Mouse (Mus musculus) activated CD4-positive, CD25-positive, alpha-beta regulatory T cell (primary cell): Measurements from ENCODE around the gene Gnmt. TPM values are rescaled to one million over a fixed set of nuclear protein-coding genes. Genes with fewer than 3 reads are reported as not detected.

Experiments
- polyA plus RNA-seq, 2 experiments: library from polyadenylated mRNA; unstranded; fragments of 100-300 nt; shearing (Covaris generic); gene quantifications; one replicate each; pipeline ENCODE4 v1.2.1; 2017

Gene Gnmt
- polyA plus RNA-seq = under 1 TPM in 1 of 2 experiments, not detected in 1; 0.55 TPM

GRCm38 (mm10) chr17:46728904-46729318 lies at the start of gene Gnmt:
Gnmt (minus strand) TSS chr17:46729168.

GRCm38 (mm10) chr17:46772404-46773277 lies 43.7 kb upstream of the Gnmt start, which contains the start of gene 2310039H08Rik:
2310039H08Rik (plus strand) TSS chr17:46772635.

GRCm38 (mm10) chr17:46763544-46763943 lies 34.6 kb upstream of the Gnmt start, which contains the start of gene Ptcra:
Ptcra (minus strand) TSS chr17:46763712.

GRCm38 (mm10) chr17:46751794-46752556 lies 23.0 kb upstream of the Gnmt start, which contains the start of gene Cnpy3:
Cnpy3 (minus strand) TSS chr17:46752214.

GRCm38 (mm10) chr17:46710959-46711597 lies 17.9 kb downstream of the Gnmt start, which contains the start of gene Pex6:
Pex6 (plus strand) TSS chr17:46711463.

GRCm38 (mm10) chr17:46704887-46705835 lies 23.8 kb downstream of the Gnmt start, which contains the start of gene Ppp2r5d:
Ppp2r5d (minus strand) TSS chr17:46705111.

GRCm38 (mm10) chr17:46680760-46681373 lies 48.1 kb downstream of the Gnmt start, which contains the start of gene Klhdc3:
Klhdc3 (minus strand) TSS chr17:46680914.

GRCm38 (mm10) chr17:46678416-46678815 lies 50.6 kb downstream of the Gnmt start, which contains the start of gene Mea1:
Mea1 (plus strand) TSS chr17:46678793.

Other genes with a start within 250 kb of the Gnmt start
- gene Ttbk1, start 241.5 kb downstream of the Gnmt start, polyA plus RNA-seq = under 1 TPM; 0.23 to 0.81 TPM
- 1 to 10 TPM; 2.9 to 5.3 TPM for gene Dnph1, start 232.5 kb downstream of the Gnmt start, polyA plus RNA-seq
- gene Cul9, start 182.8 kb downstream of the Gnmt start, polyA plus RNA-seq = 1 to 10 TPM; 1.3 to 5.6 TPM
- 10 to 100 TPM; 22.6 to 41.9 TPM for gene Srf, start 173.0 kb downstream of the Gnmt start, polyA plus RNA-seq
- under 1 TPM in 1 of 2 experiments, not detected in 1; 0.22 TPM for gene Ptk7, start 99.7 kb downstream of the Gnmt start, polyA plus RNA-seq
- gene Klc4, start 83.1 kb downstream of the Gnmt start, polyA plus RNA-seq = 10 to 100 TPM; 13.7 to 24.2 TPM
- gene Mrpl2, start 82.9 kb downstream of the Gnmt start, polyA plus RNA-seq = 10 to 100 TPM; 27.8 to 61.8 TPM
- 1 to 10 TPM; 5.3 to 7.8 TPM for gene Cul7, start 78.8 kb downstream of the Gnmt start, polyA plus RNA-seq
- gene Rrp36, start 54.8 kb downstream of the Gnmt start, polyA plus RNA-seq = 10 to 100 TPM; 55.5 to 71.6 TPM
- 100 to 1,000 TPM; 158 to 160 TPM for gene Mea1, start 50.4 kb downstream of the Gnmt start, polyA plus RNA-seq
- gene Klhdc3, start 48.3 kb downstream of the Gnmt start, polyA plus RNA-seq = 10 to 100 TPM; 63.8 to 76.3 TPM
- 10 to 100 TPM; 66.0 to 83.4 TPM for gene Ppp2r5d, start 24.1 kb downstream of the Gnmt start, polyA plus RNA-seq
- gene Pex6, start 17.7 kb downstream of the Gnmt start, polyA plus RNA-seq = 10 to 100 TPM; 19.5 to 32.7 TPM
- gene Cnpy3, start 23.0 kb upstream of the Gnmt start, polyA plus RNA-seq = 10 to 100 TPM; 40.8 to 41.1 TPM
- not detected for gene Ptcra, start 34.5 kb upstream of the Gnmt start, polyA plus RNA-seq
- gene 2310039H08Rik, start 43.5 kb upstream of the Gnmt start, polyA plus RNA-seq = 10 to 100 TPM; 26.5 to 56.7 TPM
- gene Rpl7l1, start 53.5 kb upstream of the Gnmt start, polyA plus RNA-seq = 100 to 1,000 TPM; 123 to 130 TPM
- gene Bicral, start 129.3 kb upstream of the Gnmt start, polyA plus RNA-seq = 10 to 100 TPM; 17.0 to 27.2 TPM
- 10 to 100 TPM; 53.4 to 55.7 TPM for gene Tbcc, start 161.5 kb upstream of the Gnmt start, polyA plus RNA-seq
- under 1 TPM in 1 of 2 experiments, not detected in 1; 0.33 TPM for gene Prph2, start 181.3 kb upstream of the Gnmt start, polyA plus RNA-seq